Mouse (Mus musculus) left cerebral cortex, adult 9 months (tissue): Measurements from ENCODE around the gene Asgr1.

Experiments
- DNase-seq, 2 experiments: peaks; one replicate each; pipeline ENCODE4 v3.0.0; 2022; ENCODE audit warnings: low spot score in 2 of 2

The Asgr1 gene

GRCm38 (mm10) chr11:70024151-70024514 lies 29.8 kb upstream of the Asgr1 start:
- DNase-seq, result no peak

GRCm38 (mm10) chr11:70026689-70027088 lies 27.2 kb upstream of the Asgr1 start:
- DNase-seq, result no peak

GRCm38 (mm10) chr11:70027397-70027796 lies 26.5 kb upstream of the Asgr1 start:
- no peak for DNase-seq

- no peak for DNase-seq
Measured at GRCm38 (mm10) chr11:70028401-70029129, 25.3 kb upstream of the Asgr1 start.

- DNase-seq, result peak; percentile 83 to 91
Measured at GRCm38 (mm10) chr11:70029130-70029801, 24.6 kb upstream of the Asgr1 start.

- no peak for DNase-seq
Measured at GRCm38 (mm10) chr11:70029829-70030550, 23.9 kb upstream of the Asgr1 start.

GRCm38 (mm10) chr11:70030651-70031320 lies 23.1 kb upstream of the Asgr1 start:
- no peak for DNase-seq

GRCm38 (mm10) chr11:70031321-70031670 lies 22.6 kb upstream of the Asgr1 start:
- DNase-seq, result no peak

- no peak for DNase-seq
Measured at GRCm38 (mm10) chr11:70038174-70038573, 15.7 kb upstream of the Asgr1 start.

GRCm38 (mm10) chr11:70039631-70040030 lies 14.3 kb upstream of the Asgr1 start:
- no peak for DNase-seq

GRCm38 (mm10) chr11:70040184-70040583 lies 13.7 kb upstream of the Asgr1 start:
- no peak for DNase-seq

GRCm38 (mm10) chr11:70042309-70043085 lies 11.4 kb upstream of the Asgr1 start:
- no peak for DNase-seq

GRCm38 (mm10) chr11:70043665-70044064 lies 10.2 kb upstream of the Asgr1 start:
- DNase-seq, result no peak

GRCm38 (mm10) chr11:70045435-70045834 lies 8.4 kb upstream of the Asgr1 start:
- no peak for DNase-seq

GRCm38 (mm10) chr11:70049366-70049765 lies 4.5 kb upstream of the Asgr1 start:
- no peak for DNase-seq

- DNase-seq, result no peak
Measured at GRCm38 (mm10) chr11:70049816-70050215, 4.1 kb upstream of the Asgr1 start.

- no peak for DNase-seq
Measured at GRCm38 (mm10) chr11:70053156-70053555, 729 bp upstream of the Asgr1 start.

- DNase-seq, result peak in 1 of 2 experiments; percentile 65
Measured at GRCm38 (mm10) chr11:70055618-70056214, 1.8 kb downstream of the Asgr1 start.

GRCm38 (mm10) chr11:70057805-70058204 lies 3.9 kb downstream of the Asgr1 start:
- DNase-seq, result no peak

- no peak for DNase-seq
Measured at GRCm38 (mm10) chr11:70059930-70060329, 6.0 kb downstream of the Asgr1 start.

GRCm38 (mm10) chr11:70063053-70063452 lies 9.2 kb downstream of the Asgr1 start:
- DNase-seq, result no peak
